Mouse (Mus musculus) ES-E14 (cell line): ENCODE results near the gene Crygs.

Source experiments
- CHD2 ChIP-seq: IDR thresholded peaks from 2 replicates; pipeline ENCODE4 v1.6.1; 2014; ENCODE audit warnings: mild to moderate bottlenecking, low read depth, low read length, inconsistent platforms
- HCFC1 ChIP-seq: IDR thresholded peaks from 2 replicates; pipeline ENCODE4 v1.6.1; 2012; ENCODE audit warnings: low read length, inconsistent platforms, borderline replicate concordance; ENCODE audit not compliant: insufficient read depth
- MAFK ChIP-seq: IDR thresholded peaks from 2 replicates; pipeline ENCODE4 v1.6.1; 2014; ENCODE audit warnings: mild to moderate bottlenecking, low read depth, low read length, inconsistent platforms; ENCODE audit not compliant: insufficient read depth
- ZC3H11A ChIP-seq: IDR thresholded peaks from 2 replicates; pipeline ENCODE4 v1.6.1; 2012; ENCODE audit warnings: low read depth, mild to moderate bottlenecking, inconsistent platforms, low read length, borderline replicate concordance
- ZNF384 ChIP-seq: IDR thresholded peaks from 2 replicates; pipeline ENCODE4 v1.6.1; 2012; ENCODE audit warnings: low read depth, low read length, inconsistent platforms

- TF ChIP-seq MAFK (no peak), HCFC1 (no peak), ZNF384 (no peak), ZC3H11A (no peak), CHD2 (no peak)
These were observed 13.9 kb downstream of the Crygs start for GRCm38 (mm10) chr16:22797521-22797920.
